ENCODE assay signal across 9 mouse cellular contexts in the genomic region with DNA sequence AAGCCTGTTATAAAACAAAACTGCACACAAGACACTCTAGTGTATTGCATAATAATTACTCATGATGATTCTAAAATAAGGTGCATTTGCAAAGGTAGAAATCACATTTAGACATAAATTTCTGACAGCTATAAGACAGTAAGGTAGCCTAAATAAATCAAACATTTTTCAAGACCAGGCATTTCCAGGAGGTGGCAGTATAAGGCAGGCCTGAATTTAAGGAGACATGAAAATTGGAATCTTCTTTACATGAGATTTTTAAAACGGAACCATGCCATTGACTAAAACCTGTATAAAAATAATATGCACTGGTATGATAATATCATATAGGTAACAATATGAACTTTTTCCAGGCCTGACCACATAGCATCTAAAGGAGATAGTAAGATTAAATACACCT.
DNase-seq lines count a peak whose midpoint lies in the region; ATAC-seq and TF ChIP-seq lines count a peak whose summit lies in the region.
"Had no signal": no experiment of that assay in that cellular context is flagged by ENCODE, and none has a peak within 500 bp of the region (broad histone marks: within the 10 kb centered on the region; RNA-seq: fewer than 3 reads in every experiment).

No protein-coding gene starts in this region.

- H3K27ac ChIP-seq in cerebellum, adult 2 months (ENCODE audit: insufficient read depth, low read length) = no peak overlapping the region
- no peak overlapping the region for H3K27ac ChIP-seq in layer of hippocampus, adult 2 months
- H3K27ac ChIP-seq: macrophage had no signal

- TF ChIP-seq POLR2A in cerebellum, adult 2 months (IDR thresholded peaks at IDR 0.05; ENCODE audit: borderline replicate concordance, insufficient read depth, low read length) = no peak

- 23% methylated on average over 1 of the region's 1 CpGs for WGBS in cerebellum, adult 2 months

- DNase-seq in cerebellum, adult 2 months = no peak
- DNase-seq in cerebellum, adult 11-12 months = no peak
- DNase-seq in layer of hippocampus, adult 2 months (ENCODE audit: low spot score in 2 of 2) = peak in 1 of 2 experiments; percentile 27
- DNase-seq in layer of hippocampus, postnatal 36 days = no peak
- peak; percentile 4 for DNase-seq in CD4-positive helper T cell, adult 2 months (ENCODE audit: low read depth, low spot score)
- DNase-seq in gastrocnemius, postnatal 36 days = no peak
- DNase-seq in urinary bladder, adult 18-20 months (ENCODE audit: low spot score in 2 of 2) = no peak

- H3K27me3 ChIP-seq in cerebellum, adult 2 months (ENCODE audit: control insufficient read depth, insufficient read depth, low read length) = no peaks in the 10 kb centered on the region

- no peaks in the 10 kb centered on the region for H3K4me1 ChIP-seq in cerebellum, adult 2 months (ENCODE audit: control insufficient read depth, insufficient read depth, low read length)

- intact Hi-C loops in gastrocnemius, postnatal 36 days (cut with DNase I) = no loop called here

- ATAC-seq in inflammation-experienced regulatory T-cells, adult 6 months = peak; percentile 40

- TF ChIP-seq CTCF in cerebellum, adult 2 months (IDR thresholded peaks at IDR 0.05; ENCODE audit: borderline replicate concordance, insufficient read depth, low read depth, low read length) = peak; percentile 24; the same call in 1 of the 2 replicates
- peak; percentile 76 for TF ChIP-seq CTCF in layer of hippocampus, adult 2 months (conservative IDR thresholded peaks at IDR 0.05)

- no peak overlapping the region for H3K4me3 ChIP-seq in cerebellum, adult 2 months (replicated peaks; ENCODE audit: insufficient read depth, low read depth, low read length)
- H3K4me3 ChIP-seq in layer of hippocampus, adult 2 months = no peak overlapping the region
